Comparison of ENCODE assay signal across 17 mouse cellular contexts in the genomic region with DNA sequence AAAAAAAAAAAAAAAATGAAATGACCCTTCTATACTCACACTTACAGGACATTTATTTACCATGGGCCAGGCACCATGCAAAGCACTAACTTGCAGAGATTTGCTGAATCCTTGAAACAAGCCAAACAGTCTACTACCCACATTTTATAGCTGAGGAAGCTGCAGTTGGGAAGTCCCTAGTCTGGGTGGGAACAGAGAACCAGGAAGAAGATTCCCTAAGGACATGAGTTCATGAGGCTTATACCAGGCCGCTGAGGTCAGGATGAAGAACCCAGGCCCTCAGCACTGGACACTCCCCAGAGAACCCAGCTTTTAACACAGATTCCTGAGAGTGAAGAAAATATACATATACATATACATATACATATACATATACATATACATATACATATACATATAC.
"Had no signal": no experiment of that assay in that cellular context is flagged by ENCODE, and none has a peak within 500 bp of the region (broad histone marks: within the 10 kb centered on the region; RNA-seq: fewer than 3 reads in every experiment).

No protein-coding gene starts in this region.

- ATAC-seq: lung, postnatal 0 days; midbrain, embryonic 16.5 days had no signal

- H3K4me3 ChIP-seq: lung, embryonic 15.5 days; megakaryocyte, embryonic 14.5 days; midbrain, embryonic 12.5 days; neural tube, embryonic 12.5 days; stomach, embryonic 15.5 days had no signal

- H3K27ac ChIP-seq: lung, embryonic 15.5 days; macrophage; midbrain, embryonic 12.5 days; neural tube, embryonic 12.5 days; stomach, embryonic 15.5 days; stomach, postnatal 0 days had no signal

- H3K4me2 ChIP-seq: lung, embryonic 15.5 days; midbrain, embryonic 12.5 days; neural tube, embryonic 12.5 days; stomach, embryonic 15.5 days had no signal

- H3K36me3 ChIP-seq: lung, embryonic 15.5 days; midbrain, embryonic 12.5 days; neural tube, embryonic 12.5 days; stomach, embryonic 15.5 days had no signal

- H3K9me3 ChIP-seq: lung, embryonic 15.5 days; megakaryocyte, embryonic 14.5 days; midbrain, embryonic 12.5 days; neural tube, embryonic 12.5 days; stomach, embryonic 15.5 days had no signal

- H3K9ac ChIP-seq: lung, embryonic 15.5 days; midbrain, embryonic 12.5 days; neural tube, embryonic 12.5 days; stomach, embryonic 15.5 days had no signal

- H3K4me1 ChIP-seq: midbrain, embryonic 12.5 days; neural tube, embryonic 12.5 days had no signal

- H3K27me3 ChIP-seq: lung, embryonic 15.5 days; megakaryocyte, embryonic 14.5 days; midbrain, embryonic 12.5 days; neural tube, embryonic 12.5 days; stomach, embryonic 15.5 days had no signal

- DNase-seq: lung, adult 2 months; lung, postnatal 14 days; lung, postnatal 36 days; midbrain, embryonic 14.5 days; right cerebral cortex, postnatal 14 days; thymus, adult 2 months; thymus, postnatal 25 days; thymus, postnatal 4 days had no signal
